Mouse (Mus musculus): ENCODE measurements at regions not wholly inside any gene's neighbourhood (a gene's known extent, or its start where the extent isn't known, plus 50 kb on each side); places are given as distances from the start of the nearest gene placed in this dataset. TPM values are rescaled to one million over a fixed set of nuclear protein-coding genes. Genes with fewer than 3 reads are reported as not detected.

MicroRNA genes in the stretch of these regions (microRNA counts, 519-probe panel; counts per million panel counts)
- not detected for microRNA mmu-miR-184

Small RNAs in the stretch of these regions (microRNA-seq; reads per million reads assigned to microRNA genes)
- gene Mir184, result 6.7 reads per million, percentile 20 among the genes with 10 or more reads in this experiment

Measured in limb, embryonic 12.5 days (tissue).